Mouse (Mus musculus) A20 (cell line): ENCODE data around the gene Inhbc.

Source experiments
- DNase-seq: peaks from one replicate; pipeline ENCODE4 v3.0.0-alpha.2; 2011; ENCODE audit warnings: low read depth, low spot score

Inhbc gene

GRCm38 (mm10) chr10:127369834-127370820 is at the start of gene Inhbc:
Gene Inhbc, minus strand, starts transcription at chr10:127370431.
- DNase-seq: no peak

DNA sequence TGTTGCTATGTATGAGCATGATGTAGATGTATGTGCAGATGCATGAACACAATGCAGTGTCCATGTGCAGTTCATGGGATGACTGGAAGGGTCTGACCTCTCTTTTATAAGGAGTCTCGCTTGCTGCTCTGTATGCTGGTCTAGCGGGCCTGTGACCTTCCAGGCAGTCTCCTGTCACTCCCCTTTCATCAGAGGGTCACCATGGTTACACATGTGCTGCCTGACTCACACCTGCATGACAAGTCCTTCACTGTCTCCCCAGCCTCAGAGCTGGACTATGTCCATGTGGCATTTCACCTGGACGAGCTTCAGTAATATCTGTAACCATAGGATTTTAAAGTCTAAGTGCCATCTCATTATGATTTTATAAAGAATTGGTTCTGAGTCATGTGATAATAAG is 43.9 kb upstream of the Inhbc start:
- DNase-seq: no peak

GRCm38 (mm10) chr10:127413585-127413984 is 43.4 kb upstream of the Inhbc start:
- no peak for DNase-seq

GRCm38 (mm10) chr10:127412776-127413175 is 42.5 kb upstream of the Inhbc start:
- DNase-seq: no peak

GRCm38 (mm10) chr10:127412101-127412500 is 41.9 kb upstream of the Inhbc start:
- DNase-seq: no peak

- no peak for DNase-seq
Measured at GRCm38 (mm10) chr10:127407391-127407790, 37.2 kb upstream of the Inhbc start.

- no peak for DNase-seq
Measured at GRCm38 (mm10) chr10:127404701-127405100, 34.5 kb upstream of the Inhbc start.

- peak; percentile 48 for DNase-seq
Measured at GRCm38 (mm10) chr10:127391774-127392173, 21.5 kb upstream of the Inhbc start.

GRCm38 (mm10) chr10:127381743-127382134 is 11.5 kb upstream of the Inhbc start:
- peak; percentile 16 for DNase-seq

DNA sequence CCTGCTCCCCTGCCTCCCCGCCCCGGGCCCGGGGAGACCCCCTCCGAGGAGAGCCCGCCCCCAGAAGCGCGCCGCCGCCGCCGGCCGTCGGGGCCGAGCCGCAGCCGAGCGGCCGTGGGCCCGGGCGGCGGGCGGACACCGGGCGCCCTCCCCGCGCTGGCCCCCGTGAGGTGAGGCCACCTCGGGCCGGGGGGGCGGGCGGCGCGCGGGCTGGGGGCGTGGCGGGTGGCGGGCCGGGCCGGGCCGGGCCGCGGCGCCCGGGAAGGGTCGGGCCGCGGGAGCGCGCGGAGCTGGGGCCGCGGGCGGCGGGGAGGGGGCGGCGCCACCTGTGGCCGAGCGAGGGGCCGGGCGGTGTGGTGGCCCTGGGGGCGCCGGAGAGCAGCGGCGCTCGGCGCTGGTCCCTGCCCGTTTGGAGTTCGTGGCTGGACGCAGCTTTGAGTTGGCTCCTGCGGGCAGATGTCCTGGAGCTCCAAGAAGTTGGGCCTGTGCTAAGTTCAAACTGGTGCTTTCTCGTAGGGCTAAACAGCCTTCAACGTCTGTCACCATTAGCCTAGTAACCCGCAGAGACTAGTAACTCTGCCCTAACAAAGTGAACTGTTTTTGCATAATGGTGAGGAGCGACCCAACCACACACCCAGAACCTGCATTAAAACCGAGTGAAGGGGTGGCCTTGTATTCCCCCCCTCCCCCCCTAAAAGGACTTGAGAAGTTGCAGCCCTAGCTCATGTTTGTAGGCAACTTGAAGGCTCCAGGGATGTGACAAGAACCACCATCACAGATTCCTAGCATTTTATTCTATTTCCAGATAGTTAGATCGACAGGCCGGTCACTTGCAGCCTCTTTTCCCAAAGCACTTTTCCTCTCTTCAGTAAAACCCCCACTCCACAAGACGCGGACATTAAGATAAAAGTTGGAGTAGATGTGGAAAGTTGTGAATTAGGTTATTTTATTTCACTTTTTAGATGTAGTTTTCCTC is 10.8 kb upstream of the Inhbc start:
- peak; percentile 86 for DNase-seq

DNA sequence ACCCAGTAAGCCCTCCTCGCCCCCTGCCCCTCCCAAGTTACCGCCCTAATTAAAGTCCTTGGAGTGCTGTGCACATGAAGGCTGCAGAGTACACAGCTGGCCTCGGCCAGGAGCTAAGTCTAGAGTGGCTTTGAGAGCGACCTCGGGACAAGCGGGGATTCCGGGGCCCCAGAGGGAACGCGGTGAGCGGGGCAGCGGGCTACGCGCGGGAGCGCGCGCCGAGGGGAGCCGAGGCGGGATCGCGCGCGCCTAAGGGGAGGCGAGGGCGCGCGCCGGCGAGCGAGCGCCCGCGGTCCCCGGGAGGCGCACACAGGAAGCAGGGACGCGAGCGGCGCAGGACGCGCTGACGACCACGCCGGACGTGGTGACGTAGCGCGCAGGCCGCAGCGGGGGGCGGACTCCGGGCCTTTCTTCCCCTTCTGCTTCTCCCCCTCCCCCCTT is 10.0 kb upstream of the Inhbc start, which contains the start of gene R3hdm2:
Gene R3hdm2 (plus strand): TSS at position 77 of the 441 bp plus-strand sequence.
- peak; percentile 92 for DNase-seq

GRCm38 (mm10) chr10:127379654-127380053 is 9.4 kb upstream of the Inhbc start:
- no peak for DNase-seq

- DNase-seq: no peak
Measured at GRCm38 (mm10) chr10:127377700-127378099, 7.5 kb upstream of the Inhbc start.

DNA sequence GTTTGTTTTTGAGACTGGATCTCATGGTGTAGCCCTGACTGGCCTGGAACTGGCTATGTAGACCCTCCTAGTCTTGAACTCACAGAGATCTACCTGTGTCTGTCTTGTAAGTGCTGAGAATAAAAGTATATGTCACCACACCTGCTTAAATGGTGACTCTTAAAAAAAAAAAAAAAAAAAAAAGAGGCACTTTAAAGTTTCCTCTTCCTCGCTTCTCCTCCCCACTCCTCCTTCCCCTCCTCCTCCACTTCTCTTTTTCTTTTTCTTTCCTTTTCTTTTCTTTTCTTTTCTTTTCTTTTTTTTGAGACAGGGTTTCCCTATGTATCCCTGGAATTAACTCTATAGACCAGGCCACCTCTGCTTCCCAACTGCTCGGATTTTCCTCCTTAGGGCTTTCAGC is 792 bp upstream of the Inhbc start:
- DNase-seq: no peak

DNA sequence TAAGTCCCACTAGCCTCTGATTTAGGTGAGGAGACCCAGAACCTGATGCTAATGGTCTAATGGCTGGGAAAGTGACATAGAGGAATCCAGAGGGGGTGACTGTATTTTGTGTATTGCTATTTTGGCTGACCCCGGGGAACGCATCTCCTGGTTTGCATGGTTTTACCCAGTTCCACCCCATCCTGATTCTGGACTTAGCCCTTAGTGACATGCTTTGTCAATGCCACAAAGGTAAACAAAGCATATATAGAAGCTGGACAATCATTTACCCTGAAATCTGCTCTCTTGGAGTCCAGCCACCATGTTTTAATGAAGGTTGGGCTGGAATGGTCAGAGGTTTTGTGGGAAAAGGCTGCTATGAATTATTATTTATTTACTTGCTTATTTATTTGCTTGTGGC is 2.0 kb downstream of the Inhbc start:
- DNase-seq: no peak

GRCm38 (mm10) chr10:127367116-127367515 is 3.1 kb downstream of the Inhbc start:
- DNase-seq: no peak

DNA sequence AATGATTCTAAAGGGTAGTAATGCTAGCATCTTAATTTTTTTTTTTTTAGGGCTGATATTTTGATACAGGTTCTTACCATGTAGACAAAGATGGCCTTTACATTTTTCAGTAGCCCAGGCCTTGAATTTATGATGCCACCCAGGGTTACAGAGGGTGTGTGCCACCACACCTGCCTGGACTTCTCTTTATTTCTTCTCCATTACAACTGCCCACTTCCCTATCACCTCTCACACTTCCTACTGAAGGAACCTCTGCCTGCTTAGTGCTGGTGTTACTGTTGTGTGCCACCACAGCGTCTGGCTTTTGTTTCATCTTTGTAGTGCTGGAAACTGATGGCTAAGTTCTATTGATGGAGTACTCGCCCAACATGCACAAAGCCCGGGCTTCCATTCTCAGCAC is 9.5 kb downstream of the Inhbc start:
- DNase-seq: peak; percentile 23

GRCm38 (mm10) chr10:127355336-127355735 is 14.9 kb downstream of the Inhbc start:
- no peak for DNase-seq

DNA sequence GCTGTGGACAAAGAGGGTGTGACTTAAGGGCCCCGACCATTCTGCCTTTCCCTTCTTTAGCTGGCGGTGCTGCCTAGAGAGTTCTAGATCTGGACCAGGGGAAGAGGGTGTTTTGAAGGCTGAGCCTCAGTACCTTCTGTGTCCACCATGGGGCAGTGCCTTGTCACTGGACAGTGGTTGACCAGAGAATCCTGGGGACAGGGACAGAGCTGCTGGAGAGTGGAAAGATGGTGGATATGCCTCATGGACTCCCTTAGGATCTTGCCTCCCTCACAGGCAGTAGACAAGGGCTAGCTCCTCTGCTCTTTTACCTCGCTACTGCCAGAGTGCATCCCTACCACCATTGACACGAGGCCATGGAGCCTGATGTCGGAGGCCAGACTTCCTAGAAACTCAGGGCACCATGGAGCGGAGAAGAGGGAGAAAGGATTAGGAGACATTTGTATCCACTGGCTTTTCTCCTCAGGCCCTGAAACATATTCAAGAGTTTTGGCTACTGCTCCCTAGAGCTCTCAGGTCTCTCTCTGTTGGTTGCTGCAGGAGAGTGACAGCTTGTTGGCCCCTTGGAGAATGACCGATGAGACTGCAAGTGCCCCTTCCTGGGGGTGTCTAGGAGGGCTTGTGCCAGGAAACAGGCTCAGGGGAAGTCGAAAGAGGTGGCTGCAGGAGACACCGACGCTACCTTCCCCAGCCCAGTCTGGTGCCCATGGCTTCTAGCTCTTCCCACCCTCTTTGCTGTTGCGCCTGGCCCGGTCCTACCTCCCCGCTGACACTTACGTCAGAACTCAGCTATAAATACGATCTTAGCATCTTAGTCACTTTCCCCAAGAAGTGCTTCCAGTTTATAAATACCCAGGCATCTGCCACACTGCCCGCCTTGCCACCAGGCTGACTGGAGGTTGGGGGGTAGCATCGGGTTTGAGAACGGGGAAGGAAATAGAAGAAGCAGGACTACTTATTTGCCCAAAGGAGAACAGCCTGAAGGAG is 16.0 kb downstream of the Inhbc start, which contains the start of gene Inhbe:
Gene Inhbe (minus strand): TSS at position 503 of the 987 bp plus-strand sequence.
- DNase-seq: no peak

DNA sequence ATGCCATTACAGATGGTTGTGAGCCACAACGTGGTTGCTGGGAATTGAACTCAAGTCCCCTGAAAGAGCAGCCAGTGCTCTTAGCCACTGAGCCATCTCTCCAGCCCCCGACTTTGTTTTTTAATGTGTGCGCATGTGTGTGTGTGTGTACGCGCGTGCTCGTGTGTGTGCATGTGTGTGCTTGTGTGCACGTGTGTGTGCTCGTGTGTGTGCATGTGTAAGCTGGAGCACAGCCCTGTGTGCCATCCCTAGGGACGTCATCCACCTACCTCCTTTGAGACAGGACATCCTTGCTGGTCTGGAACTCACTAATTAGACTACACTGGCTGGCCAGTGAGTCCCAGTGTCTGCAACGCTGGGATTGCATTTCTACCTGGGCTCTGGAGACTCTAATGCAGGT is 17.5 kb downstream of the Inhbc start:
- DNase-seq: no peak

GRCm38 (mm10) chr10:127352187-127352586 is 18.0 kb downstream of the Inhbc start:
- DNase-seq: peak; percentile 47
